Comparison of ENCODE assay signal across 26 mouse cellular contexts in genomic region chr12:80841618-80842017, GRCm38 (mm10). TPM values are rescaled to one million over a fixed set of nuclear protein-coding genes. Genes with fewer than 3 reads are reported as not detected.
DNase-seq lines count a peak whose midpoint lies in the region; ATAC-seq and TF ChIP-seq lines count a peak whose summit lies in the region.
"Had no signal": no experiment of that assay in that cellular context is flagged by ENCODE, and none has a peak within 500 bp of the region (broad histone marks: within the 10 kb centered on the region; RNA-seq: fewer than 3 reads in every experiment).

No protein-coding gene starts in this region.

- TF ChIP-seq EP300 in heart, adult 2 months (IDR thresholded peaks at IDR 0.05; ENCODE audit: insufficient read depth, low read depth, low read length) = no peak

- no peak overlapping the region for H3K4me3 ChIP-seq in cerebellum, adult 2 months (replicated peaks; ENCODE audit: insufficient read depth, low read depth, low read length)
- no peak overlapping the region for H3K4me3 ChIP-seq in heart, adult 2 months
- no peak overlapping the region for H3K4me3 ChIP-seq in heart, embryonic 11.5 days (ENCODE audit: low read depth, low read length)
- no peak overlapping the region for H3K4me3 ChIP-seq in forebrain, embryonic 12.5 days (replicated peaks)
- H3K4me3 ChIP-seq: embryonic facial prominence, embryonic 13.5 days; embryonic facial prominence, embryonic 15.5 days; erythroblast, embryonic 14.5 days; forebrain, embryonic 10.5 days; forebrain, embryonic 13.5 days; forebrain, embryonic 15.5 days had no signal

- H3K4me2 ChIP-seq in heart, embryonic 11.5 days = no peak overlapping the region
- no peak overlapping the region for H3K4me2 ChIP-seq in forebrain, embryonic 12.5 days
- H3K4me2 ChIP-seq: embryonic facial prominence, embryonic 13.5 days; embryonic facial prominence, embryonic 15.5 days; forebrain, embryonic 13.5 days; forebrain, embryonic 15.5 days had no signal

- peaks cover 73% of the 10 kb centered on the region for H3K36me3 ChIP-seq in heart, adult 2 months (ENCODE audit: control insufficient read depth, insufficient read depth, low read length)
- H3K36me3 ChIP-seq in heart, embryonic 11.5 days (ENCODE audit: control insufficient read depth, insufficient read depth, low read length) = no peaks in the 10 kb centered on the region
- no peaks in the 10 kb centered on the region for H3K36me3 ChIP-seq in forebrain, embryonic 12.5 days (replicated peaks)
- H3K36me3 ChIP-seq: embryonic facial prominence, embryonic 13.5 days; embryonic facial prominence, embryonic 15.5 days; forebrain, embryonic 10.5 days; forebrain, embryonic 15.5 days had no signal

- intact Hi-C loops in heart, adult 2 months (cut with DNase I) = loop anchor here (2.0 kb wide), 1 partner anchor 25 kb away; no protein-coding TSS in a partner anchor

- ATAC-seq in heart, embryonic 11.5 days (replicated peaks; ENCODE audit: insufficient number of reproducible peaks, low FRiP score, low TSS enrichment) = no peak
- no peak for ATAC-seq in forebrain, embryonic 12.5 days (ENCODE audit: low FRiP score)
- ATAC-seq: activated CD4-positive, CD25-positive, alpha-beta regulatory T cell, adult 4 months; CD4-positive, CD25-positive, alpha-beta regulatory T cell, adult 4 months; forebrain, embryonic 13.5 days; forebrain, embryonic 15.5 days; forebrain, postnatal 0 days; Patski had no signal

- WGBS in cerebellum, adult 2 months = 20% methylated on average over 1 of the region's 1 CpGs
- WGBS in heart, adult 2 months = 79% methylated on average over 1 of the region's 1 CpGs
- WGBS in heart, embryonic 11.5 days (ENCODE audit: insufficient replicate concordance) = 88% methylated on average over 1 of the region's 1 CpGs
- WGBS in forebrain, embryonic 12.5 days = 92% methylated on average over 1 of the region's 1 CpGs

- peaks cover 16% of the 10 kb centered on the region for H3K79me2 ChIP-seq in heart, adult 2 months (replicated peaks; ENCODE audit: control insufficient read depth, insufficient read depth, low read length)

- H3K27me3 ChIP-seq in cerebellum, adult 2 months (ENCODE audit: control insufficient read depth, insufficient read depth, low read length) = no peaks in the 10 kb centered on the region
- H3K27me3 ChIP-seq in heart, adult 2 months (ENCODE audit: control insufficient read depth, insufficient read depth, low read length) = no peaks in the 10 kb centered on the region
- H3K27me3 ChIP-seq in heart, embryonic 11.5 days (ENCODE audit: control insufficient read depth, insufficient read depth, low read length) = no peaks in the 10 kb centered on the region
- no peaks in the 10 kb centered on the region for H3K27me3 ChIP-seq in forebrain, embryonic 12.5 days
- H3K27me3 ChIP-seq: CH12.LX; embryonic facial prominence, embryonic 13.5 days; embryonic facial prominence, embryonic 15.5 days; forebrain, embryonic 13.5 days; forebrain, embryonic 15.5 days; Patski had no signal

- 0 out of 2 replicates have a peak overlapping the region, but pooled peaks have one; percentile 19 for H3K27ac ChIP-seq in cerebellum, adult 2 months (ENCODE audit: insufficient read depth, low read length)
- H3K27ac ChIP-seq in heart, adult 2 months = peak overlapping the region; percentile 3; the same call in 1 of the 2 replicates
- no peak overlapping the region for H3K27ac ChIP-seq in heart, embryonic 11.5 days (ENCODE audit: low read depth, low read length)
- no peak overlapping the region for H3K27ac ChIP-seq in forebrain, embryonic 12.5 days
- H3K27ac ChIP-seq: embryonic facial prominence, embryonic 13.5 days; embryonic facial prominence, embryonic 15.5 days; forebrain, embryonic 10.5 days; forebrain, embryonic 13.5 days; forebrain, embryonic 15.5 days had no signal

- H3K9me3 ChIP-seq in heart, embryonic 11.5 days (replicated peaks; ENCODE audit: control insufficient read depth, low read length) = no peaks in the 10 kb centered on the region
- H3K9me3 ChIP-seq in forebrain, embryonic 12.5 days = no peaks in the 10 kb centered on the region
- H3K9me3 ChIP-seq: embryonic facial prominence, embryonic 13.5 days; embryonic facial prominence, embryonic 15.5 days; forebrain, embryonic 10.5 days; forebrain, embryonic 13.5 days; forebrain, embryonic 15.5 days; G1E had no signal

- H3K9ac ChIP-seq in heart, adult 2 months (ENCODE audit: low read depth, low read length) = no peak overlapping the region
- no peak overlapping the region for H3K9ac ChIP-seq in heart, embryonic 11.5 days (ENCODE audit: low read depth, low read length)
- no peak overlapping the region for H3K9ac ChIP-seq in forebrain, embryonic 12.5 days
- H3K9ac ChIP-seq: embryonic facial prominence, embryonic 13.5 days; embryonic facial prominence, embryonic 15.5 days; forebrain, embryonic 13.5 days; forebrain, embryonic 15.5 days; forebrain, postnatal 0 days had no signal

- peak in 1 of 2 experiments; percentile 59 for DNase-seq in cerebellum, adult 2 months
- DNase-seq in cerebellum, postnatal 4 days (ENCODE audit: low spot score in 2 of 2) = no peak
- DNase-seq in heart, adult 2 months = no peak
- DNase-seq in brain, adult 2 months (ENCODE audit: low read depth, low spot score) = peak; percentile 68
- DNase-seq: adrenal gland, adult 8-10 months; adrenal gland, postnatal 14 days; adrenal gland, postnatal 36 days; B cell, adult 2 months; cerebellum, adult 11-12 months; cerebellum, adult 8-10 months; cerebellum, postnatal 10 days; cerebellum, postnatal 36 days; forebrain, postnatal 0 days had no signal

- TF ChIP-seq CTCF in cerebellum, adult 2 months (IDR thresholded peaks at IDR 0.05; ENCODE audit: borderline replicate concordance, insufficient read depth, low read depth, low read length) = no peak
- TF ChIP-seq CTCF in heart, adult 2 months (IDR thresholded peaks at IDR 0.05) = no peak

- peaks cover 34% of the 10 kb centered on the region for H3K4me1 ChIP-seq in cerebellum, adult 2 months (ENCODE audit: control insufficient read depth, insufficient read depth, low read length)
- H3K4me1 ChIP-seq in heart, adult 2 months (ENCODE audit: control insufficient read depth, insufficient read depth, low read length) = peaks cover 42% of the 10 kb centered on the region
- peaks cover 24% of the 10 kb centered on the region for H3K4me1 ChIP-seq in heart, embryonic 11.5 days (ENCODE audit: control insufficient read depth, insufficient read depth, low read length)
- peaks cover 24% of the 10 kb centered on the region for H3K4me1 ChIP-seq in forebrain, embryonic 12.5 days

- no peak for TF ChIP-seq POLR2A in cerebellum, adult 2 months (IDR thresholded peaks at IDR 0.05; ENCODE audit: borderline replicate concordance, insufficient read depth, low read length)
- no peak for TF ChIP-seq POLR2A in heart, adult 2 months (IDR thresholded peaks at IDR 0.05; ENCODE audit: insufficient read depth, low read depth, low read length)

RNA-seq across cellular contexts. Expression of gene Susd6, which starts 51.3 kb away (rescaled TPM):
- polyA plus RNA-seq in cerebellum, adult 2 months (2012; rRNA removed) = 46.3 and 54.8 TPM in 2 replicates
- 10 to 100 TPM; 67.4 to 78.6 TPM for total RNA-seq in heart, adult 2 months (2021)
- polyA plus RNA-seq in heart, adult 2 months (2012; rRNA removed) = 50.1 and 75.8 TPM in 2 replicates
- 17.7 and 20.4 TPM in 2 replicates for polyA plus RNA-seq in heart, embryonic 11.5 days (2014; fragmentation: Nextera tagmentation; extraction: Ambion mirVana)
- 19.5 and 21.2 TPM in 2 replicates for polyA plus RNA-seq in forebrain, embryonic 12.5 days (2016; fragmentation: Nextera tagmentation; extraction: Ambion mirVana)

Comparison
In these comparisons a context has a peak if more than half of its experiments do, and no peak if none do; other contexts are left out.
1. H3K27ac ChIP-seq: peak in cerebellum, adult 2 months (single experiment) and heart, adult 2 months (single experiment); none in heart, embryonic 11.5 days (single experiment) and forebrain, embryonic 12.5 days (single experiment).